Mouse (Mus musculus): ENCODE results near the gene Cask. TPM values are rescaled to one million over a fixed set of nuclear protein-coding genes. Genes with fewer than 3 reads are reported as not detected.

Gene Cask
- 63.0 and 80.6 TPM in 2 replicates for total RNA-seq (2023)

GRCm38 (mm10) chrX:13851285-13851684 is at the start of gene Cask:
Gene Cask (minus strand): TSS chrX:13851367.

GRCm38 (mm10) chrX:13661063-13661462 is 190.1 kb downstream of the Cask start, which contains the start of gene Gpr82:
Gene Gpr82 (plus strand): TSS chrX:13661363.

GRCm38 (mm10) chrX:13631599-13632283 is 219.4 kb downstream of the Cask start, which contains the start of gene Gpr34:
Gene Gpr34 (plus strand): TSS chrX:13632089.

Other genes with a start within 250 kb of the Cask start
- 0.20 TPM in 1 of 2 replicates, not detected in the other for gene Gpr34, start 219.3 kb downstream of the Cask start, total RNA-seq (2023)
- not detected in 2 replicates for gene Gpr82, start 190.0 kb downstream of the Cask start, total RNA-seq (2023)